Comparison of ENCODE assay signal across 9 mouse cellular contexts in the genomic region with DNA sequence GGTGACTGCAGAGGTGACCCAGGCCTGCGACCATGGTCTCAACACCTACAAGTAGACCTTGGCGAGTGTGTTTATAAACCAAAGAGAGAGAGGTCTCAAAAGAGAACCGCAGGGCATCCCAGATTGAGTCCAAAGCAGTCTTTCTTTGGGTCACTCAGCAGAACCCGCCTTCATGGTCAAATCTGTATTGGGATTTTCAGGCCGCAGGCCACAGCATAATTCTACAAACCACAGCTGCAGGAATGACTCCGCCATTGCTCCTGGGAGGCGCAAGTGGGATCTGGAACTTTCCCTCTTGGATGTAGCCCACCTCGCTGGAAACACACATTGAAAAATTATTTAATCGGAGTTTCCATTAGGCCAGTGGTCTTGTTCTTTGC. TPM values are rescaled to one million over a fixed set of nuclear protein-coding genes. Genes with fewer than 3 reads are reported as not detected.
DNase-seq lines count a peak whose midpoint lies in the region; ATAC-seq and TF ChIP-seq lines count a peak whose summit lies in the region.
"Had no signal": no experiment of that assay in that cellular context is flagged by ENCODE, and none has a peak within 500 bp of the region (broad histone marks: within the 10 kb centered on the region; RNA-seq: fewer than 3 reads in every experiment).

No protein-coding gene starts in this region.

- peaks cover 30% of the 10 kb centered on the region for H3K4me1 ChIP-seq in heart, embryonic 16.5 days (ENCODE audit: control insufficient read depth, insufficient read depth, low read length)
- H3K4me1 ChIP-seq in embryonic facial prominence, embryonic 11.5 days (ENCODE audit: control insufficient read depth, insufficient read depth, low read length): peaks cover 11% of the 10 kb centered on the region
- peaks cover 37% of the 10 kb centered on the region for H3K4me1 ChIP-seq in hindbrain, embryonic 16.5 days (ENCODE audit: control insufficient read depth, insufficient read depth, low read depth, low read length)
- peaks cover 48% of the 10 kb centered on the region for H3K4me1 ChIP-seq in midbrain, embryonic 15.5 days
- peaks cover 19% of the 10 kb centered on the region for H3K4me1 ChIP-seq in thymus, adult 2 months (replicated peaks; ENCODE audit: control insufficient read depth, insufficient read depth, low read length)

- no peak for TF ChIP-seq CTCF in thymus, adult 2 months (IDR thresholded peaks at IDR 0.05; ENCODE audit: borderline replicate concordance, control insufficient read depth, extremely low read depth, insufficient read depth, low read length, poor library complexity)

- ATAC-seq in heart, embryonic 16.5 days (replicated peaks; ENCODE audit: extremely low read depth, insufficient read depth, low FRiP score): no peak
- ATAC-seq in embryonic facial prominence, embryonic 11.5 days (replicated peaks; ENCODE audit: insufficient number of reproducible peaks, low FRiP score, low TSS enrichment, low read depth): no peak
- ATAC-seq in hindbrain, embryonic 16.5 days: no peak
- ATAC-seq in midbrain, embryonic 15.5 days (replicated peaks): no peak

- H3K27ac ChIP-seq in heart, embryonic 16.5 days (ENCODE audit: low read length): peak overlapping the region; percentile 66
- H3K27ac ChIP-seq in embryonic facial prominence, embryonic 11.5 days (replicated peaks; ENCODE audit: low read depth, low read length): peak overlapping the region; percentile 81
- peak overlapping the region; percentile 98 for H3K27ac ChIP-seq in hindbrain, embryonic 16.5 days (ENCODE audit: low read depth, low read length)
- H3K27ac ChIP-seq in midbrain, embryonic 15.5 days: peak overlapping the region; percentile 99
- no peak overlapping the region for H3K27ac ChIP-seq in thymus, adult 2 months (ENCODE audit: control insufficient read depth, insufficient read depth, low read length)

- WGBS in heart, embryonic 16.5 days: 54% methylated on average over 9 of the region's 9 CpGs
- 63% methylated on average over 9 of the region's 9 CpGs for WGBS in embryonic facial prominence, embryonic 11.5 days
- WGBS in hindbrain, embryonic 16.5 days: 38% methylated on average over 9 of the region's 9 CpGs
- WGBS in midbrain, embryonic 15.5 days: 31% methylated on average over 9 of the region's 9 CpGs
- 69% methylated on average over 9 of the region's 9 CpGs for WGBS in thymus, adult 2 months

- no peaks in the 10 kb centered on the region for H3K27me3 ChIP-seq in heart, embryonic 16.5 days (ENCODE audit: control insufficient read depth, insufficient read depth, low read length)
- no peaks in the 10 kb centered on the region for H3K27me3 ChIP-seq in embryonic facial prominence, embryonic 11.5 days (ENCODE audit: control insufficient read depth, insufficient read depth, low read length)
- H3K27me3 ChIP-seq in hindbrain, embryonic 16.5 days (replicated peaks; ENCODE audit: control insufficient read depth, insufficient read depth, low read length): no peaks in the 10 kb centered on the region
- H3K27me3 ChIP-seq in midbrain, embryonic 15.5 days (replicated peaks): no peaks in the 10 kb centered on the region
- H3K27me3 ChIP-seq in thymus, adult 2 months (ENCODE audit: control insufficient read depth, insufficient read depth, low read length): no peaks in the 10 kb centered on the region

- H3K9ac ChIP-seq in heart, embryonic 16.5 days (ENCODE audit: low read length): 0 out of 2 replicates have a peak overlapping the region, but pooled peaks have one; percentile 69
- H3K9ac ChIP-seq in embryonic facial prominence, embryonic 11.5 days (replicated peaks; ENCODE audit: low read length): peak overlapping the region; percentile 49
- peak overlapping the region; percentile 64 for H3K9ac ChIP-seq in hindbrain, embryonic 16.5 days (ENCODE audit: low read depth, low read length)
- peak overlapping the region; percentile 59; the same call in 1 of the 2 replicates for H3K9ac ChIP-seq in midbrain, embryonic 15.5 days

- peaks cover 6% of the 10 kb centered on the region; the same call in 1 of the 2 replicates for H3K36me3 ChIP-seq in heart, embryonic 16.5 days (ENCODE audit: control insufficient read depth, insufficient read depth)
- H3K36me3 ChIP-seq in embryonic facial prominence, embryonic 11.5 days (replicated peaks; ENCODE audit: control insufficient read depth, insufficient read depth, low read depth, low read length): no peaks in the 10 kb centered on the region; the same call in 1 of the 2 replicates
- H3K36me3 ChIP-seq in hindbrain, embryonic 16.5 days (ENCODE audit: control insufficient read depth, insufficient read depth, low read length): no peaks in the 10 kb centered on the region
- no peaks in the 10 kb centered on the region for H3K36me3 ChIP-seq in midbrain, embryonic 15.5 days (replicated peaks)
- no peaks in the 10 kb centered on the region for H3K36me3 ChIP-seq in thymus, adult 2 months (ENCODE audit: control insufficient read depth, insufficient read depth, low read length)

- no peak for DNase-seq in heart, adult 18-20 months
- DNase-seq in embryonic facial prominence, embryonic 11.5 days (ENCODE audit: low spot score): no peak
- DNase-seq in thymus, adult 2 months: no peak
- DNase-seq in ovary, postnatal 10 days (ENCODE audit: low spot score): no peak
- no peak for DNase-seq in thymus, postnatal 10 days (ENCODE audit: low spot score in 2 of 2)

- no peak for TF ChIP-seq POLR2A in thymus, adult 2 months (IDR thresholded peaks at IDR 0.05; ENCODE audit: control insufficient read depth, extremely low read depth, insufficient read depth, low read length, poor library complexity)

- peak overlapping the region; percentile 87; the same call in 1 of the 2 replicates for H3K4me3 ChIP-seq in heart, embryonic 16.5 days (ENCODE audit: low read length)
- H3K4me3 ChIP-seq in embryonic facial prominence, embryonic 11.5 days (ENCODE audit: low read depth, low read length): peak overlapping the region; percentile 78; the same call in 1 of the 2 replicates
- peak overlapping the region; percentile 82 for H3K4me3 ChIP-seq in hindbrain, embryonic 16.5 days (ENCODE audit: low read length)
- H3K4me3 ChIP-seq in midbrain, embryonic 15.5 days: peak overlapping the region; percentile 87
- no peak overlapping the region for H3K4me3 ChIP-seq in thymus, adult 2 months (ENCODE audit: control insufficient read depth, insufficient read depth, low read length)

- H3K4me2 ChIP-seq in heart, embryonic 16.5 days (ENCODE audit: low read depth, low read length): peak overlapping the region; percentile 67
- peak overlapping the region; percentile 97 for H3K4me2 ChIP-seq in embryonic facial prominence, embryonic 11.5 days (ENCODE audit: low read depth, low read length)
- H3K4me2 ChIP-seq in hindbrain, embryonic 16.5 days (ENCODE audit: low read length): peak overlapping the region; percentile 97
- peak overlapping the region; percentile 95 for H3K4me2 ChIP-seq in midbrain, embryonic 15.5 days

- H3K9me3 ChIP-seq in heart, embryonic 16.5 days (replicated peaks; ENCODE audit: control insufficient read depth, low read length): no peaks in the 10 kb centered on the region
- H3K9me3 ChIP-seq in embryonic facial prominence, embryonic 11.5 days (replicated peaks; ENCODE audit: control insufficient read depth, low read length): no peaks in the 10 kb centered on the region
- H3K9me3 ChIP-seq in hindbrain, embryonic 16.5 days (ENCODE audit: control insufficient read depth, low read length): no peaks in the 10 kb centered on the region
- H3K9me3 ChIP-seq in midbrain, embryonic 15.5 days: no peaks in the 10 kb centered on the region
- H3K9me3 ChIP-seq: G1E had no signal

RNA-seq across cellular contexts. Expression of a gene that starts 0.4 kb away (rescaled TPM):
- polyA plus RNA-seq in heart, embryonic 16.5 days (2015; fragmentation: Nextera tagmentation; extraction: Ambion mirVana): 57.0 and 59.0 TPM in 2 replicates
- total RNA-seq in heart, adult 18-20 months (2021): 10 to 100 TPM; 17.2 to 18.2 TPM
- 8.3 and 12.1 TPM in 2 replicates for polyA plus RNA-seq in embryonic facial prominence, embryonic 11.5 days (2014; fragmentation: Nextera tagmentation; extraction: Ambion mirVana)
- polyA plus RNA-seq in hindbrain, embryonic 16.5 days (2015; fragmentation: Nextera tagmentation; extraction: Ambion mirVana): 65.2 and 67.2 TPM in 2 replicates
- polyA plus RNA-seq in midbrain, embryonic 15.5 days (2015; fragmentation: Nextera tagmentation; extraction: Ambion mirVana): 70.6 and 75.7 TPM in 2 replicates
- polyA plus RNA-seq in thymus, adult 2 months (2012; rRNA removed): 136 and 145 TPM in 2 replicates

RNA-seq across cellular contexts. Expression of a gene that starts 0.8 kb away (rescaled TPM):
- not detected in 2 replicates for polyA plus RNA-seq in heart, embryonic 16.5 days (2015; fragmentation: Nextera tagmentation; extraction: Ambion mirVana)
- total RNA-seq in heart, adult 18-20 months (2021): 1 to 10 TPM in 1 of 2 experiments, not detected in 1; 1.0 TPM
- 0.56 TPM in 1 of 2 replicates, not detected in the other for polyA plus RNA-seq in embryonic facial prominence, embryonic 11.5 days (2014; fragmentation: Nextera tagmentation; extraction: Ambion mirVana)
- 0.41 and 0.67 TPM in 2 replicates for polyA plus RNA-seq in hindbrain, embryonic 16.5 days (2015; fragmentation: Nextera tagmentation; extraction: Ambion mirVana)
- polyA plus RNA-seq in midbrain, embryonic 15.5 days (2015; fragmentation: Nextera tagmentation; extraction: Ambion mirVana): 0.42 and 0.98 TPM in 2 replicates
- polyA plus RNA-seq in thymus, adult 2 months (2012; rRNA removed): 0.55 TPM in 1 of 2 replicates, not detected in the other
- total RNA-seq: G1E had no signal
- polyA plus RNA-seq: G1E had no signal

RNA-seq across cellular contexts. Expression of a gene that starts 30.3 kb away (rescaled TPM):
- polyA plus RNA-seq in heart, embryonic 16.5 days (2015; fragmentation: Nextera tagmentation; extraction: Ambion mirVana): 2.2 and 2.8 TPM in 2 replicates
- total RNA-seq in heart, adult 18-20 months (2021): 1 to 10 TPM; 1.4 to 1.5 TPM
- 0.77 and 1.1 TPM in 2 replicates for polyA plus RNA-seq in embryonic facial prominence, embryonic 11.5 days (2014; fragmentation: Nextera tagmentation; extraction: Ambion mirVana)
- polyA plus RNA-seq in hindbrain, embryonic 16.5 days (2015; fragmentation: Nextera tagmentation; extraction: Ambion mirVana): 44.1 and 58.7 TPM in 2 replicates
- polyA plus RNA-seq in midbrain, embryonic 15.5 days (2015; fragmentation: Nextera tagmentation; extraction: Ambion mirVana): 52.0 and 54.8 TPM in 2 replicates
- 1.2 and 1.4 TPM in 2 replicates for polyA plus RNA-seq in thymus, adult 2 months (2012; rRNA removed)

RNA-seq across cellular contexts. Expression of a gene that starts 56.6 kb away (rescaled TPM):
- polyA plus RNA-seq in heart, embryonic 16.5 days (2015; fragmentation: Nextera tagmentation; extraction: Ambion mirVana): 25.1 and 40.7 TPM in 2 replicates
- 10 to 100 TPM in 1 of 2 experiments, 1 to 10 TPM in 1; 6.8 to 10.6 TPM for total RNA-seq in heart, adult 18-20 months (2021)
- polyA plus RNA-seq in embryonic facial prominence, embryonic 11.5 days (2014; fragmentation: Nextera tagmentation; extraction: Ambion mirVana): 7.6 and 7.9 TPM in 2 replicates
- polyA plus RNA-seq in hindbrain, embryonic 16.5 days (2015; fragmentation: Nextera tagmentation; extraction: Ambion mirVana): 4.5 and 5.1 TPM in 2 replicates
- polyA plus RNA-seq in midbrain, embryonic 15.5 days (2015; fragmentation: Nextera tagmentation; extraction: Ambion mirVana): 3.5 and 4.0 TPM in 2 replicates
- 92.3 and 98.5 TPM in 2 replicates for polyA plus RNA-seq in thymus, adult 2 months (2012; rRNA removed)

RNA-seq across cellular contexts. Expression of a gene that starts 57.2 kb away (rescaled TPM):
- polyA plus RNA-seq in heart, embryonic 16.5 days (2015; fragmentation: Nextera tagmentation; extraction: Ambion mirVana): 43.5 and 45.3 TPM in 2 replicates
- total RNA-seq in heart, adult 18-20 months (2021): 10 to 100 TPM; 16.9 to 22.0 TPM
- 61.6 and 64.2 TPM in 2 replicates for polyA plus RNA-seq in embryonic facial prominence, embryonic 11.5 days (2014; fragmentation: Nextera tagmentation; extraction: Ambion mirVana)
- 61.8 and 64.9 TPM in 2 replicates for polyA plus RNA-seq in hindbrain, embryonic 16.5 days (2015; fragmentation: Nextera tagmentation; extraction: Ambion mirVana)
- polyA plus RNA-seq in midbrain, embryonic 15.5 days (2015; fragmentation: Nextera tagmentation; extraction: Ambion mirVana): 80.6 and 81.1 TPM in 2 replicates
- 51.2 and 51.3 TPM in 2 replicates for polyA plus RNA-seq in thymus, adult 2 months (2012; rRNA removed)

Comparison
In these comparisons a context has a peak if more than half of its experiments do, and no peak if none do; other contexts are left out.
1. RNA of a gene that starts 30.3 kb away (polyA plus RNA-seq): 52.0 to 54.8 TPM in midbrain, embryonic 15.5 days and 44.1 to 58.7 TPM in hindbrain, embryonic 16.5 days; 2.2 to 2.8 TPM in heart, embryonic 16.5 days, 1.2 to 1.4 TPM in thymus, adult 2 months and 0.77 to 1.1 TPM in embryonic facial prominence, embryonic 11.5 days; every median in the first group is over 10 times any median in the second.
2. Peak in every context shown above with its lines, with median percentiles within 50 percentile points of each other: H3K4me2 ChIP-seq and H3K9ac ChIP-seq.